Mouse (Mus musculus): ENCODE data around the gene Rpl23a.

Gene Rpl23a

GRCm38 (mm10) chr11:78166161-78166560 is 17.2 kb downstream of the Rpl23a start:
- no peak for DNase-seq

GRCm38 (mm10) chr11:78165761-78166109 is 17.6 kb downstream of the Rpl23a start:
- peak; percentile 58 for DNase-seq

DNA sequence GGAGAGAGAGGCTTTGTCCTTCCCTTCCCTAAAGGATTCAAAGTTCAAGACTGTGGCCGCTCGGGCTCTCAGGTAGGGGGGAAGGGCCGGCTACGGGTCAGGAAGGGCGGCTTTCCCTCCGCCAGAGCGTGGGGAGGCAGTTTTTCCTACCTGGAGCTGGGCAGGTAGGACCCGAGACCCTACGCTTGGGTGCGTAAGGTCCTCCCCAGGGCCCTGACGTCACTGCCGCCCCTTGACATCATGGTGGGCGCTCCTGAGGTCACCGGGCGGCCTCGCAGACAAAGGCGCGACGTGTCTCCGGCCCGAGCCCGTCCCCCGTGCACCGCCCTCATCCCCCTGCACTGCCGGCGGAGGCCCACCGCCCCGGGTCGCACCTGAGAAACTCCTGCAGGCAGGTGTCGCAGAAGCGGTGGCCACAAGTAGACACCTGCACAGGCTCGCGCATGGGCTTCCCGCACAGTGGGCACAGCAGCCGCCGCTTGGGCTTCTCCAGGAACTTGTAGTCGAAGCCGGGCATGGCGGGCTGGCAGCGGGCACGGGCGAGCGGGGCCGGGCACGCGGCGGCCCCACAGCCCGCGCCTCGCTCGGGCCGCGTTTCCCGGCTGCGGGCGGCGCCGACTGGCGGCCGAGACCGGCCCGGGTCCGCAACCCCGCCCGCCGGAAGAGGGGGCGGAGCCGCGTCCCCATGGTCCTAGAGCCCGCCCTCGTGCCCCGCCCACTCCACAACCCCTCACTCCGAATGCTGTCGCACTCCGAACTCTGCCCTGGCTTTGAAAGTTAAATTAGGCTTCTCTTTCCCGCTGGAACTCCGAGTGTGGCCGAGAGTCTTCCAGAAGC is 18.2 kb downstream of the Rpl23a start, which contains the start of gene Traf4:
Gene Traf4, minus strand, starts transcription at position 666 of the 837 bp plus-strand sequence.
- DNase-seq = peak; percentile 78

- no peak for DNase-seq
Measured at GRCm38 (mm10) chr11:78164604-78164923, 18.8 kb downstream of the Rpl23a start.

DNA sequence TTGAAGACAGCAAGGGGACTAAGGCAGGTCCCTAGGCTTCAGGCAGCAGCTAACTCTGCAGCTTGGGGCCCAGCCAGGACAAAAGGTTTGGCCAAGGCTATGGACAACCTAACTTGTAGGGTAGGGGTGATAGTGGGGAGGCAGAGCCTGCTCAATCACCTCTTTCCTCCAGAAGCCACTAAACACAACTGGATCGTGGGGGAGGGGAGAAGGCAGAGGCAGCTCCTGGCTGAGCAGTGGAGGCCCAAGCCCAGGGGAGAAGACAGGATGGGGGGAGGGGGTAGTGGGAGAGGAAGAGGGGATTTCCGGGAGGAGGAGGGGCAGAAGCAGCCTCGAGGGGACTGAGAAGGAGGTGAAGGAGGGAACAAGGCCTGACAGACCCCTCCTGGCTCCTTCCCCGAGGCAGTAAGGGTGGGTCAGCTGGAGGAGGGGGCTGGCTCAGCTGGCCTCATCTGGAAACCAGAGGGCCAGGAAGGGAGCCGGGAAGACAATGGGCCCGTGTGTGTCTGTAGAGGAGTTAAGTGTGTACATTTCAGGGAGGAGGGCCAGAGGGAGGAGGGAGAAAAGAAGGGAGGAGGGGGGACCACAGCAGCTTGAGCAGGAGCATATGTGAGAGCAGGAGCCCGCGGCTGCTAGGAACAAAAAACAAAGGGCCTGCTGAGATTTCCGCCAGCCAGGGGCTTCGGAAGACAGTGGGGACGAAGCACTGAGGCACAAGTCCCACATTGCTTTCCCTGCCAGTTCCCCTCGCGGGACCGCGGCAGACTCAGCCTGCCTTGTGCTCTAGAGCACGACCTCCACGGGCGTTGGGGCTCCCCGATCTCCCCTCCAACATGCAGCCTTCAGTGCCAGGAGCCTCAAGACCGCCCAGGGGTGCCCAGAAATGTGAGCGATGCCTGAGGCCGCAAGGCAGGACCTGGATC is 19.4 kb downstream of the Rpl23a start:
- DNase-seq = peak; percentile 55

DNA sequence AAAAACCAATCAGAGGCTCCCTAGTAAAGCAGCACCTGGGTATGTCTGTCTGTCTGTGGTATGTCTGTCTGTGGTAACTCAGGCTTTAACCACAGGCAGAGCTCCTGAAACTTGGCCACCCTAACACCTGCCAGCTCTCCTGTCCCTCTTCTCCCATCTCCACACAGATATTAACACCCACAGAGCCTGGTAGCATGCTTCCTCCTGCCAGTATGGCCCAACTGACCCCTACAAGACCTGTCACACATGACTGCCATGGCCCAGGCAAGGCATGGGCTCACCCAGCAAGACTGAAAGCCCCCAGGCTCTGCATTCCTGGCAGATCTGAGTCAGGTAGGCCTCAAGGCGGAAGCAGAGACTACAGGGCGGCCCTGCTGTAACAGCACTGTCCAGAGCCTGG is 20.3 kb downstream of the Rpl23a start:
- DNase-seq = no peak

- peak; percentile 65 for DNase-seq
Measured at GRCm38 (mm10) chr11:78162504-78162903, 20.9 kb downstream of the Rpl23a start.

DNA sequence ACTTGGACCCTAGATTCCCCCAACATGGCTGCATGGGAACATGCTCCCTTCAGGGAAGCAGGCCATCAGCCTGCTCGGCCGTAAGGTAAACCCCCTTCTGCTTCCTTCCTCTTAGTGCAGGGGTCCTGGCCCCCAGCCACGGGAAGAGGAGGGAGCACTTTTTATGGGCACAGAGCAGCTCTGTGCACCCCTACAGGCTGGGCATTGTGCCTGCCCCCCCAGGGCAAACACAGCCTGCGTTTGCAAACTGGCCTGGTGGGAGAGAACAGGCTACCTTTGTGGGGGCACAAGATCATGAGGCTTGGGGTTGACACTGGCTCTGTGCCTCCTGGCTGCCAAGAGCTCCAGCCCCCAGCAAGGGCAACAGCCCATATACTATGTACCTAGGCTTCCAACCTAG is 21.4 kb downstream of the Rpl23a start:
- DNase-seq = peak; percentile 63

- no peak for DNase-seq
Measured at GRCm38 (mm10) chr11:78161169-78161568, 22.2 kb downstream of the Rpl23a start.

- DNase-seq = no peak
Measured at GRCm38 (mm10) chr11:78160675-78161074, 22.7 kb downstream of the Rpl23a start.

DNA sequence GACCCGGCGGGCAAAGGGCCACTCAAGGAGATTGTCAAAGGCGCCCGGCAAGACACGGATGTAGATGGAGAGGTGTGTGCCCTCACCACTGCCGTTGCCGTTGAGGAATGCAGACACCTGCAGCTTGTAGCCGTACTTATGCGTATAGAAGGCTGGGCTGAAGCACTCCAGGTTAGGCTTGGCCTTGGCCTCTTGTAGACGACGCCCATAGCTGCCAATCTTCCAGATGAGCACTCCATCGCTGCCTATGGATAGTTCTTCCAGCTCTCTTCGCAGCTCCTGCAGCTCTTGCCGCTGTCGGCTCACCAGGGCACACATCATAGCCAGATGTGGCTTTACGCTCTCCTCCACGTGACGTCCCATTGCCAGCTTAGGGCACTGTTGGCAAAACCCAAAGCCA is 23.2 kb downstream of the Rpl23a start:
- DNase-seq = no peak

DNA sequence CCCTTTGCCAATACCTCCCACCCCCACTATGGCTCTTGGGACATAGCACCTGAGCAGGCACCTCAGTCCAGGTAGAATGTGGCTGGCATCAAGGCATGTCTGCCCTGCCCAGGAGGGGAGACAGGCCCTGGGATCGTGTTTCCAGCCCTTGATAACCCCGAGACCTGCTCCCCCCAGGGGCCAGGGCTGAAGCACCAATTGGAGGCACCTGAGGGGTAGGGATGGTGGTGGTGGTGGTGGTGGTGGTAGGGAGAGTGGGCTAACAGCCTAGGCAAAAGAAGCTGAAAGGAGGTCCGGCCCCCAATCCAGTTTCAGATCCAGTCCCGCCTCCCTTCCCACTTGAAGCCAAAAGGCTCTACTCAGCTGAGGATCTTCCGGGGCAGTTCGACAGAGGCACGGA is 23.8 kb downstream of the Rpl23a start:
- no peak for DNase-seq

DNA sequence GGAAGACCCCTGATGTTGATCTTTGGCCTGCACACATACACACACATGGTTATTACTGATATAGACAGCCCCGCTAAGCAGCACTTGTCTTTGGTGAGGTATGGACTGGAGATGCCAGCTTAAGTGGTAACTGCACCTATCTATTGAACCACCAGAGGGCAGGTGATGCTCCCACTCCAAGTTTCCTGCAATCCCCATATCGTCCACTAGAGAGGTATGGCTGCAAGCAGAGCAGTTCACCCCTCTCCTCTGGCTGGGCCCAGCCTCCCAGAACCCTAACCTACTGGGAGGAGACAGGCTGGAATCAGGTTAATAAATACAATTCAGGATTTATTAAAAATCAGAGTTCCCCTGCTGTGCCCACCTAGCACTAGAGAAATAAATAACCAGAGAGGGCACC is 24.3 kb downstream of the Rpl23a start:
- DNase-seq = peak; percentile 60

DNA sequence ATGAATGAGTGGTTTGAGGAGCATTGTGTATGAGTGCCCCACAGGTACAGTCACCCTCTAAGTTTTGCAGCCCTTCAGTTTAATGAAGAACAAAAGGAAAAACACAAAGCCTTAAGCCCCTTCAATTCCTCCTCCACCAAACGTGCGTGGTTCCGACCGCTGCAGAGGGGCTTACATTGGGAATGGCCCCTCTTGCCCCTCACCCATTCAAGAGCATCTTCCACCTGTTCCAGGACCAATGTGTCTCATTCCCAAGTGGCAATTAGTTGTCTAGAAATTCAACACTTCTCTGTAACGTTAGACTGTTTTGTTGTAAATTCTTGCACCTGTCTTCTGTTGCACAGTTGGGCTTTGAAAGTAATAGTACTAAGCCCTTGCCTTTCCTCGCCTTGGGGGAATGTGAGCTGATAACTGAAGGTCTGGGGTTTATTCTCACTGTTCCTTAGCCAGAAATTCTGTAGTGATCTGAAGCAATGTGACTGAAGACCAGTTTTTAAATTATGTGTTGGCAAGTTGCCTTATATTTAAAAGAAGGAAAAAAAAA is 27.2 kb downstream of the Rpl23a start:
- DNase-seq = no peak

GRCm38 (mm10) chr11:78155674-78156073 is 27.7 kb downstream of the Rpl23a start:
- no peak for DNase-seq

- DNase-seq = no peak
Measured at GRCm38 (mm10) chr11:78153778-78154177, 29.6 kb downstream of the Rpl23a start.

- DNase-seq = peak; percentile 83
Measured at GRCm38 (mm10) chr11:78152299-78153231, 30.8 kb downstream of the Rpl23a start.

DNA sequence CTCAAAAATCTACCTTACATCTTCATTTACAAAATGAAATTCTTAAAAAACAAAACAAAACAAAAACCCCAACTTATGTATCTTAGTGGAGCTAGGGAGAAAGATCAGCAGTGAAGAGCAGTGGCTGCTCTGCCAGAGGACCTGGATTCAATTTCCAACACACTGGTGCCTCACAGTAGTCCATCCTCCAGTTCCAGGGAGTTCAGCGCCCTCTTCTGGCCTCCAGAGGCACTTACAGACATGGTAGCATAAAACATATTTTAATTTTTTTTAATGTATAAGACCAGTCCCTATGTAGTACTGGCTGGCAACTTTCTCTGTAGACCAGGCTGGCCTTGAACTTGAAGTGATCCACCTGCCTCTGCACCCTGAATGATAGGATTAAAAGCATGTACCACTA is 32.2 kb downstream of the Rpl23a start:
- no peak for DNase-seq

GRCm38 (mm10) chr11:78146707-78147543 is 36.5 kb downstream of the Rpl23a start:
- DNase-seq = no peak

DNA sequence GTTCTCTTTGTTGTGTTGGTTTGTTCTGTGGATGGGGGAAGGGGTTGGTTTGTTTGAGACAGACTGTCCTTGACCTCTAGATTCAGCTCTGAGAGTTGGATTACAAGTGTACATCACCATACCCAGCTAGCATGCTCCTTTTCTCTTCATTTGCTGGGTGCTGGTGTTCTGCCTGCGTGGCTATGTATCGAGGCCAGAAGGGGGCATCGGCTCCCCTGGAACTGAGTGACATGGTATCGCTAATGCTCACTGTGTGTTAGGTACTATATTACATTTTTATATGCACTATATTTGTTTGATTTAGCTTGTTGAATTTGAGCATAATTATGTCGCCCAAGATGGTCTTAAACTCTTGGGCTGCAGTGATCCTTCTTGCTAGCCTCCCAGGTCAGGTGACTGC is 37.2 kb downstream of the Rpl23a start:
- DNase-seq = no peak

GRCm38 (mm10) chr11:78143520-78143919 is 39.9 kb downstream of the Rpl23a start:
- DNase-seq = no peak

DNA sequence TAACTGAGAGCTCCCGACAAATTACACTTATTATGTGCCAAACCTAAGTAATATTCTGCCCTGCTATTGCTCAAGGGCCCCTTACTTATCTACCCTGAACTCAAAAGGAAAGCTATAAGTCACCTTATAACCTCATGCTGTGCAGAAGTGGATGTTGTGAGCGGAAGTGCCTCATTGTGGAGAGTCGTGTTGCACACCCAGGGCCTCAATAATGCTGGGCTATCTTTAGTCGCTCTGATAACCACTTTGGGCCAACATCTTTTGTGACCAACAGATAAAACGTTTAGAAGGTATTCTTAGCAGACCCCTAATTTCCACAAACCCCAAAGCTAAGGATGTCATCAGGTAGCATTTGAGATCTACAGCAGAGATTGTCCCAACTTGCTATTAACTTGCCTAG is 42.7 kb downstream of the Rpl23a start:
- DNase-seq = no peak

All from right cerebral cortex, postnatal 4 days (tissue).